Mouse (Mus musculus) cerebellum, postnatal 4 days (tissue): ENCODE measurements at regions not wholly inside any gene's neighbourhood (a gene's known extent, or its start where the extent isn't known, plus 50 kb on each side); places are given as distances from the start of the nearest gene placed in this dataset.

Experiments
- DNase-seq, 2 experiments: peaks; one replicate each; pipeline ENCODE4 v3.0.0; 2022; ENCODE audit warnings: low spot score in 2 of 2, mixed read lengths in 1 of 2

- DNase-seq, result no peak
Measured at GRCm38 (mm10) chr15:51725457-51725856, 2159.2 kb upstream of the Gm7489 start.

DNA sequence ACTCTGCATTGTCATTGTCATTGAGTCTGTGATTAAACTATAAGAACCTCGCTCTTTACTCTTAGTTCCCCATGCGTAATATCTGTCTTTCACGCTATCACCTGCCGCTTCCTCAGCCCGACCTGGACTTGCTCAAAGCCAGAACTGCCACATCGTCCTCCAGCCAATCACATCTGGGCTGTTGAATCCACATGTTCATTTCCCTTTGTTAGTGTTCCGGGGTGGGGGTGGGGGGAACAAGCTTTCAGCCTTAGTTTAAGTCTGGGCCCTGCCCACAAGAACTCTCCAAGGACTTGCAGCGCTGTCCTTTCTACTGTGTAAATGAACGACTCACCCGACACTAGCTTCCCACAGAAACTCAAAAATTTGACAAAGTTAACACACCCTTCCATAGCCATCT lies 2154.6 kb upstream of the Gm7489 start:
- DNase-seq, result no peak

- no peak for DNase-seq
Measured at GRCm38 (mm10) chr15:51730805-51731412, 2153.8 kb upstream of the Gm7489 start.

GRCm38 (mm10) chr15:51734194-51734593 lies 2150.5 kb upstream of the Gm7489 start:
- no peak for DNase-seq
